Mouse (Mus musculus) brain, embryonic 14.5 days (tissue): ENCODE measurements around the gene Plekhg6.

ENCODE experiments used
- CTCF ChIP-seq: fragments of 200-500 bp; IDR thresholded peaks from 2 replicates; pipeline ENCODE4 v1.5.1; 2012; ENCODE audit warnings: inconsistent platforms, mild to moderate bottlenecking, moderate library complexity, borderline replicate concordance; ENCODE audit not compliant: insufficient read depth, insufficient read length; ENCODE audit errors: extremely low read depth
- POLR2A ChIP-seq: fragments of 200-500 bp; IDR thresholded peaks from 2 replicates; pipeline ENCODE4 v1.6.1; 2012; ENCODE audit warnings: mild to moderate bottlenecking, inconsistent platforms, borderline replicate concordance; ENCODE audit not compliant: poor library complexity, insufficient read depth, insufficient read length, severe bottlenecking; ENCODE audit errors: extremely low read depth

GRCm38 (mm10) chr6:125363021-125363420 is 17.6 kb downstream of the Plekhg6 start:
- no peak for TF ChIP-seq CTCF
- no peak for TF ChIP-seq POLR2A
